ENCODE assay signal across 9 mouse cellular contexts in the genomic region with DNA sequence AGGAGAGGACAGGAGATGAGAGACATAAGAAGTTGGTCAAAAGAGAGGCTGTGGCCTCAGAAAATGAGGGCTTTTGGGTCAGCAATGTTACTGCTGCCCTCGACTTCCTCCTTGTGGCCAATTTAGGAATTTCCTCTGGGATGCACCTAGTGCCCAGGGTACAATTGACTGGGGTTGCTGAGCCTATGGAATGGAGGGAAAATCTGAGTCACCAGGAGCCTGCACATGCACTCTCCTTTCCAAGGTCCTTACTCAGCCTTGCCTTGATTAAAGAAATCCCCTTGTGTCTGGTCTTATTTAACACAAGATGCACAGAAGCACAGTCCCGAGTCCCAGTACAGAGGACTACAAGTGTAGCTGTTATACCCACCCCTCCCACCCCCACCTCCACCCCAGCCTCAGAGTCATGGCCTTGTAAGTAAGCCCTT.
DNase-seq lines count a peak whose midpoint lies in the region; ATAC-seq and TF ChIP-seq lines count a peak whose summit lies in the region.
"Had no signal": no experiment of that assay in that cellular context is flagged by ENCODE, and none has a peak within 500 bp of the region (broad histone marks: within the 10 kb centered on the region; RNA-seq: fewer than 3 reads in every experiment).

No protein-coding gene starts in this region.

- H3K4me2 ChIP-seq in forebrain, embryonic 12.5 days, result no peak overlapping the region
- no peak overlapping the region for H3K4me2 ChIP-seq in neural tube, embryonic 14.5 days (ENCODE audit: low read depth, low read length)
- H3K4me2 ChIP-seq: liver, embryonic 15.5 days had no signal

- H3K27me3 ChIP-seq in forebrain, embryonic 12.5 days, result no peaks in the 10 kb centered on the region
- H3K27me3 ChIP-seq in liver, adult 2 months (ENCODE audit: control insufficient read depth, insufficient read depth, low read length), result no peaks in the 10 kb centered on the region
- H3K27me3 ChIP-seq in neural tube, embryonic 14.5 days (ENCODE audit: control insufficient read depth, insufficient read depth, low read length), result no peaks in the 10 kb centered on the region
- H3K27me3 ChIP-seq: liver, embryonic 15.5 days had no signal

- no peaks in the 10 kb centered on the region for H3K36me3 ChIP-seq in forebrain, embryonic 12.5 days (replicated peaks)
- H3K36me3 ChIP-seq in liver, adult 2 months (ENCODE audit: control insufficient read depth, insufficient read depth, low read length), result no peaks in the 10 kb centered on the region; the same call in 1 of the 2 replicates
- H3K36me3 ChIP-seq in neural tube, embryonic 14.5 days (ENCODE audit: control insufficient read depth, insufficient read depth, low read length), result no peaks in the 10 kb centered on the region
- H3K36me3 ChIP-seq: liver, embryonic 15.5 days had no signal

- WGBS in forebrain, embryonic 12.5 days, result 37% methylated on average over 2 of the region's 2 CpGs
- WGBS in liver, adult 2 months, result 51% methylated on average over 2 of the region's 2 CpGs
- 48% methylated on average over 2 of the region's 2 CpGs for WGBS in neural tube, embryonic 14.5 days

- H3K79me2 ChIP-seq in liver, adult 2 months (ENCODE audit: control insufficient read depth, insufficient read depth, low read length), result no peaks in the 10 kb centered on the region

- peak; percentile 75 for ATAC-seq in forebrain, embryonic 12.5 days (ENCODE audit: low FRiP score)
- peak; percentile 73; the same call in 1 of the 2 replicates for ATAC-seq in neural tube, embryonic 14.5 days (ENCODE audit: low read depth)
- no peak for ATAC-seq in activated CD4-positive, CD25-positive, alpha-beta regulatory T cell, adult 4 months

- H3K9ac ChIP-seq in forebrain, embryonic 12.5 days, result no peak overlapping the region
- no peak overlapping the region for H3K9ac ChIP-seq in liver, adult 2 months (ENCODE audit: low read depth, low read length)
- no peak overlapping the region for H3K9ac ChIP-seq in neural tube, embryonic 14.5 days (replicated peaks; ENCODE audit: low read depth, low read length)
- H3K9ac ChIP-seq: liver, embryonic 15.5 days had no signal

- no peak for TF ChIP-seq POLR2A in liver, adult 2 months (IDR thresholded peaks at IDR 0.05; ENCODE audit: extremely low read depth, insufficient read depth, low read length)

- H3K4me3 ChIP-seq in forebrain, embryonic 12.5 days (replicated peaks), result no peak overlapping the region
- no peak overlapping the region for H3K4me3 ChIP-seq in liver, adult 2 months (ENCODE audit: insufficient read depth, low read depth, low read length)
- H3K4me3 ChIP-seq in neural tube, embryonic 14.5 days (ENCODE audit: low read depth, low read length), result no peak overlapping the region
- H3K4me3 ChIP-seq: liver, embryonic 15.5 days had no signal

- no peaks in the 10 kb centered on the region for H3K9me3 ChIP-seq in forebrain, embryonic 12.5 days
- H3K9me3 ChIP-seq in neural tube, embryonic 14.5 days (ENCODE audit: control insufficient read depth, low read length), result no peaks in the 10 kb centered on the region
- H3K9me3 ChIP-seq: liver, embryonic 15.5 days had no signal

- peak; percentile 26 for DNase-seq in layer of hippocampus, adult 9-10 months (ENCODE audit: low spot score)
- no peak for DNase-seq in layer of hippocampus, postnatal 36 days
- DNase-seq in adrenal gland, postnatal 10 days, result peak; percentile 84
- peak; percentile 42 for DNase-seq in hindlimb bud, embryonic 11.5 days (ENCODE audit: extremely low spot score, low read depth, low spot score)
- DNase-seq in liver, adult 2 months (ENCODE audit: extremely low read depth, low read depth, low spot score), result no peak

- peak; percentile 54 for TF ChIP-seq CTCF in liver, adult 2 months (IDR thresholded peaks at IDR 0.05; ENCODE audit: low read depth, low read length)

- H3K4me1 ChIP-seq in forebrain, embryonic 12.5 days, result peaks cover 4% of the 10 kb centered on the region; the same call in 1 of the 2 replicates
- H3K4me1 ChIP-seq in liver, adult 2 months (ENCODE audit: control insufficient read depth, insufficient read depth, low read length), result no peaks in the 10 kb centered on the region
- H3K4me1 ChIP-seq in neural tube, embryonic 14.5 days (ENCODE audit: control insufficient read depth, insufficient read depth, low read length), result no peaks in the 10 kb centered on the region
- H3K4me1 ChIP-seq: liver, embryonic 15.5 days had no signal

- no peak overlapping the region for H3K27ac ChIP-seq in forebrain, embryonic 12.5 days
- no peak overlapping the region for H3K27ac ChIP-seq in liver, adult 2 months (replicated peaks; ENCODE audit: insufficient read depth, low read depth, low read length)
- H3K27ac ChIP-seq in neural tube, embryonic 14.5 days (ENCODE audit: low read depth, low read length), result no peak overlapping the region
- H3K27ac ChIP-seq: liver, embryonic 15.5 days had no signal

Comparison
In these comparisons a context has a peak if more than half of its experiments do, and no peak if none do; other contexts are left out.
1. DNase-seq: peak in layer of hippocampus, adult 9-10 months (single experiment), adrenal gland, postnatal 10 days (single experiment) and hindlimb bud, embryonic 11.5 days (single experiment); none in layer of hippocampus, postnatal 36 days (0 of 2) and liver, adult 2 months (single experiment).